Mouse (Mus musculus) erythroblast, embryonic 14.5 days (primary cell): ENCODE measurements around the gene Stxbp1.

Experiments used
- GATA1 ChIP-seq: IDR thresholded peaks from 2 replicates; pipeline ENCODE4 v1.6.1; 2012; ENCODE audit warnings: low read length, inconsistent platforms, mixed read lengths
- TAL1 ChIP-seq: IDR thresholded peaks from 3 replicates; pipeline ENCODE4 v1.6.1; 2012; ENCODE audit warnings: low read length, inconsistent platforms, mixed read lengths

DNA sequence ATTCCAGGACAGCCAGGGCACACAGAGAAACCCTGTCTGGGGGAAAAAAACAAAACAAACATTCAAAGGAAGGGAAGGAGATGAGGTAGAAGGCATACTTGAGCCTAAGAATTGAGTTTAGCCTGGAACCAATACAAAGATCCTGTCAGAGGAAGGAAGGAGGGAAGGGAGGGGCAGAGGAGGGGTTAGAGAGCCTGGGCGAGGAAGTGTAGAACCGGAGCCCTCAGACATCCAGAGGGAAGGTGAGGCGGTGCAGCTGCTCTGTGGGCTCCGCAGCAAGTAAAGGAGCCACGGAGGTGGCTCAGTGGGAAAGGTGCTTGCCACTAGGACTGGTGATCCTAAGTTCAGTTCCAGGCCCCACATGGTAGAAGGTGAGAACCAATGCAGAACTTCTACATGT is 5.9 kb downstream of the Stxbp1 start:
- TF ChIP-seq TAL1 (no peak), GATA1 (no peak)
